Mouse (Mus musculus): Measurements from ENCODE around the gene Hivep3.

- no peak for TF ChIP-seq POLR2A (IDR thresholded peaks at IDR 0.05; ENCODE audit: insufficient read depth, low read depth, low read length)
- no peak for TF ChIP-seq EP300 (IDR thresholded peaks at IDR 0.05; ENCODE audit: insufficient read depth, low read depth, low read length)
These were observed 47.8 kb upstream of the Hivep3 start for GRCm38 (mm10) chr4:119685746-119686145.
